In genomic region chr4:122983486-122984261, GRCm38 (mm10) we compare ENCODE assay signal across 8 mouse cellular contexts. TPM values are rescaled to one million over a fixed set of nuclear protein-coding genes. Genes with fewer than 3 reads are reported as not detected.
DNase-seq lines count a peak whose midpoint lies in the region; ATAC-seq lines count a peak whose summit lies in the region.

No protein-coding gene starts in this region.

- H3K27me3 ChIP-seq in heart, embryonic 10.5 days (ENCODE audit: insufficient read depth, poor library complexity, severe bottlenecking) = peaks cover 51% of the 10 kb centered on the region

- WGBS in heart, embryonic 10.5 days = 19% methylated on average over 17 of the region's 17 CpGs

- DNase-seq in heart, embryonic 10.5 days (ENCODE audit: low spot score) = no peak
- DNase-seq in heart, postnatal 36 days = no peak
- DNase-seq in natural killer cell, adult 2 months (ENCODE audit: low spot score in 2 of 2) = peak; percentile 33 to 37
- DNase-seq in adipocyte (ENCODE audit: low spot score) = no peak
- no peak for DNase-seq in lung, postnatal 25 days (ENCODE audit: low spot score)
- DNase-seq in urinary bladder, adult 18-20 months (ENCODE audit: low spot score in 2 of 2) = no peak

- peaks cover 16% of the 10 kb centered on the region; the same call in 1 of the 2 replicates for H3K4me1 ChIP-seq in heart, embryonic 10.5 days

- no peaks in the 10 kb centered on the region for H3K9me3 ChIP-seq in heart, embryonic 10.5 days

- H3K27ac ChIP-seq in heart, embryonic 10.5 days = no peak overlapping the region

- H3K36me3 ChIP-seq in heart, embryonic 10.5 days = no peaks in the 10 kb centered on the region

- ATAC-seq in common myeloid progenitor, adult 5-6 weeks (replicated peaks; ENCODE audit: low read depth, poor library complexity, severe bottlenecking) = peak; percentile 23
- ATAC-seq in inflammation-experienced regulatory T-cells, adult 6 months = peak; percentile 51

- intact Hi-C loops in heart, postnatal 36 days (cut with DNase I) = loop anchor here (1.0 to 5.0 kb wide), 4 partner anchors 73 to 1741 kb away; no protein-coding TSS in a partner anchor

- peak overlapping the region; percentile 32; the same call in 1 of the 2 replicates for H3K4me3 ChIP-seq in heart, embryonic 10.5 days

RNA-seq across cellular contexts. Expression of gene Mycl, which starts 11.8 kb away (rescaled TPM):
- polyA plus RNA-seq in heart, embryonic 10.5 days (2016; fragmentation: Nextera tagmentation; extraction: Ambion mirVana) = 2.5 and 8.6 TPM in 2 replicates
- under 1 TPM; 0.14 to 0.31 TPM for total RNA-seq in heart, postnatal 36 days (2021)
- total RNA-seq in common myeloid progenitor, adult 5-6 weeks (2017) = 1.5 and 3.7 TPM in 2 replicates
- polyA plus RNA-seq in inflammation-experienced regulatory T-cells, adult 6 months (2017; shearing (Covaris generic)) = not detected

RNA-seq across cellular contexts. Expression of gene Mfsd2a, which starts 22.7 kb away (rescaled TPM):
- 1.6 and 2.0 TPM in 2 replicates for polyA plus RNA-seq in heart, embryonic 10.5 days (2016; fragmentation: Nextera tagmentation; extraction: Ambion mirVana)
- under 1 TPM in 1 of 2 experiments, not detected in 1; 0.42 TPM for total RNA-seq in heart, postnatal 36 days (2021)
- not detected in 2 replicates for total RNA-seq in common myeloid progenitor, adult 5-6 weeks (2017)
- polyA plus RNA-seq in inflammation-experienced regulatory T-cells, adult 6 months (2017; shearing (Covaris generic)) = 1 to 10 TPM in 2 of 3 experiments, under 1 TPM in 1; 0.68 to 1.5 (median 1.3) TPM

RNA-seq across cellular contexts. Expression of gene Trit1, which starts 32.7 kb away (rescaled TPM):
- 15.0 and 18.3 TPM in 2 replicates for polyA plus RNA-seq in heart, embryonic 10.5 days (2016; fragmentation: Nextera tagmentation; extraction: Ambion mirVana)
- 1 to 10 TPM; 6.0 to 7.3 TPM for total RNA-seq in heart, postnatal 36 days (2021)
- 26.4 and 39.4 TPM in 2 replicates for total RNA-seq in common myeloid progenitor, adult 5-6 weeks (2017)
- polyA plus RNA-seq in inflammation-experienced regulatory T-cells, adult 6 months (2017; shearing (Covaris generic)) = 10 to 100 TPM; 10.7 to 20.6 (median 19.9) TPM

Comparison
In these comparisons a context has a peak if more than half of its experiments do, and no peak if none do; other contexts are left out.
1. DNase-seq: peak in natural killer cell, adult 2 months (2 of 2); none in heart, embryonic 10.5 days (single experiment), heart, postnatal 36 days (0 of 2), adipocyte (single experiment), lung, postnatal 25 days (single experiment) and urinary bladder, adult 18-20 months (0 of 2).